8 mouse cellular contexts compared by ENCODE assay signal in genomic region chr12:25864113-25864852, GRCm38 (mm10).
A peak's percentile ranks its signal among the peaks of the same experiment; 100 is the strongest.
DNase-seq lines count a peak whose midpoint lies in the region; ATAC-seq and TF ChIP-seq lines count a peak whose summit lies in the region.
"Had no signal": no experiment of that assay in that cellular context is flagged by ENCODE, and none has a peak within 500 bp of the region (broad histone marks: within the 10 kb centered on the region; RNA-seq: fewer than 3 reads in every experiment).

No protein-coding gene starts in this region.

- TF ChIP-seq POLR2A in MEL (IDR thresholded peaks at IDR 0.05; ENCODE audit: control insufficient read depth in 1 of 2, insufficient read depth in 1 of 2, low read depth in 1 of 2, low read length in 2 of 2, poor library complexity in 1 of 2) = no peak

- H3K4me3 ChIP-seq in layer of hippocampus, adult 2 months = no peak overlapping the region
- no peak overlapping the region for H3K4me3 ChIP-seq in MEL (ENCODE audit: control insufficient read depth in 1 of 2, insufficient read depth in 1 of 2, low read depth in 2 of 2, low read length in 2 of 2)
- H3K4me3 ChIP-seq in lung, embryonic 14.5 days (ENCODE audit: low read depth, low read length) = no peak overlapping the region
- H3K4me3 ChIP-seq: erythroblast, embryonic 14.5 days had no signal

- peak; percentile 28 for TF ChIP-seq RAD21 in MEL (IDR thresholded peaks at IDR 0.05; ENCODE audit: low read depth, low read length)

- no peak overlapping the region for H3K9ac ChIP-seq in MEL (ENCODE audit: control insufficient read depth, low read depth, low read length, poor library complexity, severe bottlenecking)
- H3K9ac ChIP-seq in lung, embryonic 14.5 days = no peak overlapping the region

- H3K4me1 ChIP-seq in MEL (ENCODE audit: control insufficient read depth in 1 of 2, insufficient read depth in 2 of 2, low read length in 2 of 2) = no peaks in the 10 kb centered on the region
- H3K4me1 ChIP-seq in lung, embryonic 14.5 days (ENCODE audit: insufficient read depth) = no peaks in the 10 kb centered on the region

- no peak for TF ChIP-seq EP300 in MEL (IDR thresholded peaks at IDR 0.05; ENCODE audit: low read depth in 1 of 2, low read length in 2 of 2)

- no peak for ATAC-seq in lung, embryonic 14.5 days (ENCODE audit: insufficient read depth)

- H3K79me2 ChIP-seq in MEL (ENCODE audit: control insufficient read depth, insufficient read depth, low read length, poor library complexity) = no peaks in the 10 kb centered on the region

- no peak overlapping the region for H3K27ac ChIP-seq in layer of hippocampus, adult 2 months
- no peak overlapping the region for H3K27ac ChIP-seq in MEL (ENCODE audit: control insufficient read depth, low read depth, low read length)
- no peak overlapping the region for H3K27ac ChIP-seq in lung, embryonic 14.5 days (ENCODE audit: low read depth)

- WGBS in lung, embryonic 14.5 days = 63% methylated on average over 7 of the region's 7 CpGs

- TF ChIP-seq CTCF in layer of hippocampus, adult 2 months (conservative IDR thresholded peaks at IDR 0.05) = peak; percentile 86
- peak; percentile 36 to 52 (median 39); a peak in 5 of 6 replicates for TF ChIP-seq CTCF in MEL (IDR thresholded peaks at IDR 0.05 in 2 of 3, conservative IDR thresholded peaks at IDR 0.05 in 1 of 3; ENCODE audit: control insufficient read depth in 1 of 3, insufficient read depth in 1 of 3, low read depth in 2 of 3, low read length in 3 of 3, poor library complexity in 1 of 3, severe bottlenecking in 1 of 3)
- peak; percentile 67 for TF ChIP-seq CTCF in lung, embryonic 14.5 days (IDR thresholded peaks at IDR 0.05; ENCODE audit: low read depth)

- no peaks in the 10 kb centered on the region for H3K9me3 ChIP-seq in MEL (replicated peaks; ENCODE audit: insufficient read depth, low read length)
- H3K9me3 ChIP-seq in lung, embryonic 14.5 days (ENCODE audit: low read depth, low read length) = no peaks in the 10 kb centered on the region

- H3K4me2 ChIP-seq in lung, embryonic 14.5 days = no peak overlapping the region

- H3K36me3 ChIP-seq in MEL (ENCODE audit: control insufficient read depth in 1 of 2, insufficient read depth in 2 of 2, low read length in 2 of 2) = no peaks in the 10 kb centered on the region
- H3K36me3 ChIP-seq in lung, embryonic 14.5 days (ENCODE audit: insufficient read depth) = no peaks in the 10 kb centered on the region

- H3K27me3 ChIP-seq in MEL (ENCODE audit: control insufficient read depth in 1 of 2, insufficient read depth in 2 of 2, low read length in 2 of 2) = no peaks in the 10 kb centered on the region
- no peaks in the 10 kb centered on the region for H3K27me3 ChIP-seq in lung, embryonic 14.5 days (ENCODE audit: insufficient read depth, low read length)

- intact Hi-C loops in heart, postnatal 36 days (cut with DNase I) = loop anchor here (1.0 kb wide), 2 partner anchors 207 to 362 kb away; no protein-coding TSS in a partner anchor

- DNase-seq in layer of hippocampus, adult 2 months (ENCODE audit: low spot score in 2 of 2) = peak; percentile 23 to 55
- DNase-seq in layer of hippocampus, adult 9-10 months (ENCODE audit: low spot score) = no peak
- DNase-seq in MEL (ENCODE audit: low read depth, low spot score) = peak; percentile 30
- peak; percentile 7 for DNase-seq in c-Kit-positive CD71-positive TER-119-positive erythroid progenitor cells, embryonic 14.5 days (ENCODE audit: low spot score)
- peak; percentile 22 to 63 for DNase-seq in heart, postnatal 36 days
- peak; percentile 58 for DNase-seq in lung, embryonic 14.5 days
- peak; percentile 23 to 54 for DNase-seq in thymus, adult 18-20 months

TF ChIP-seq in MEL, 35 proteins besides CTCF, POLR2A, EP300 and RAD21:
- TF ChIP-seq TAL1 (IDR thresholded peaks at IDR 0.05; ENCODE audit: low read length) = no peak
- TF ChIP-seq SMC3 (IDR thresholded peaks at IDR 0.05; ENCODE audit: low read depth, low read length) = peak; percentile 59
